Mouse (Mus musculus) spleen, adult 2 months (tissue): ENCODE results near the gene Tmc8. TPM values are rescaled to one million over a fixed set of nuclear protein-coding genes. Genes with fewer than 3 reads are reported as not detected.
"Not testable (repeated sequence)": the region's sequence is repeated elsewhere in the genome, so short reads cannot be mapped to it uniquely, and the experiment has no call there.

Experiments
- DNase-seq, 2 experiments: peaks; one replicate each; pipeline versions ENCODE4 v3.0.0 to v3.0.0-alpha.2; 2012 to 2021; ENCODE audit warnings: low spot score in 2 of 2, low read depth in 1 of 2
- H3K27ac ChIP-seq: fragments of 200-500 bp; 2 replicates; pipeline ENCODE4 v1.5.1; 2012; ENCODE audit warnings: low read length, inconsistent platforms; ENCODE audit not compliant: insufficient read depth
- H3K27me3 ChIP-seq: fragments of 200-500 bp; 2 replicates; pipeline ENCODE4 v1.6.1; 2012; ENCODE audit warnings: mild to moderate bottlenecking, moderate library complexity, low read length, inconsistent platforms; ENCODE audit not compliant: control insufficient read depth, insufficient read depth
- H3K36me3 ChIP-seq: fragments of 200-500 bp; 2 replicates; pipeline ENCODE4 v1.6.1; 2012; ENCODE audit warnings: mild to moderate bottlenecking, low read length, inconsistent platforms; ENCODE audit not compliant: control insufficient read depth, insufficient read depth
- H3K4me1 ChIP-seq: fragments of 200-500 bp; 2 replicates; pipeline ENCODE4 v1.6.1; 2011; ENCODE audit warnings: inconsistent platforms; ENCODE audit not compliant: control insufficient read depth, insufficient read depth, insufficient read length
- H3K4me3 ChIP-seq: fragments of 200-500 bp; 2 replicates; pipeline ENCODE4 v1.5.1; 2011; ENCODE audit warnings: mild to moderate bottlenecking, inconsistent platforms; ENCODE audit not compliant: insufficient read depth, insufficient read length; ENCODE audit errors: extremely low read depth
- CTCF ChIP-seq: fragments of 200-500 bp; IDR thresholded peaks from 2 replicates; pipeline ENCODE4 v1.5.1; 2011; ENCODE audit warnings: mild to moderate bottlenecking, inconsistent platforms; ENCODE audit not compliant: insufficient read depth, insufficient read length, insufficient replicate concordance; ENCODE audit errors: extremely low read depth
- POLR2A ChIP-seq: fragments of 200-500 bp; IDR thresholded peaks from 2 replicates; pipeline ENCODE4 v1.6.1; 2011; ENCODE audit warnings: low read depth, low read length, inconsistent platforms
- WGBS: fragments of 180-500 bp; shearing (Covaris S2); methylation state at CpG from one replicate; pipeline ENCODE4 v1.1.7; 2018; 5-methylcytosine and 5-hydroxymethylcytosine counted together
- polyA plus RNA-seq: library from polyadenylated mRNA; depleted of rRNA; stranded (reverse); fragments of >200 nt; gene quantifications from 2 replicates; pipeline ENCODE4 v1.2.3, GENCODE M21; 2012

Tmc8 gene
- polyA plus RNA-seq, 1 experiment: 90.1 TPM

- no peaks in the 10 kb centered on the region for H3K27me3 ChIP-seq
- WGBS: 71% methylated on average over 10 of the region's 10 CpGs
- no peak overlapping the region; the same call in 1 of the 2 replicates for H3K4me3 ChIP-seq
- H3K4me1 ChIP-seq: peaks cover 5% of the 10 kb centered on the region; the same call in 1 of the 2 replicates
- peak overlapping the region; percentile 99 for H3K27ac ChIP-seq
- DNase-seq: peak in 1 of 2 experiments; percentile 49
- H3K36me3 ChIP-seq: peaks cover 6% of the 10 kb centered on the region
- TF ChIP-seq POLR2A (no peak), CTCF (no peak)
These were observed 1.9 kb downstream of the Tmc8 start for GRCm38 (mm10) chr11:117783683-117784309.

- 20% methylated on average over 10 of the region's 10 CpGs for WGBS
- DNase-seq: peak in 1 of 2 experiments; percentile 80
- H3K27me3 ChIP-seq: no peaks in the 10 kb centered on the region
- no peak overlapping the region for H3K27ac ChIP-seq
- peaks cover 6% of the 10 kb centered on the region for H3K36me3 ChIP-seq
- TF ChIP-seq CTCF (peak; percentile 80; the same call in 1 of the 2 replicates), POLR2A (no peak)
- H3K4me3 ChIP-seq: no peak overlapping the region
- no peaks in the 10 kb centered on the region; the same call in 1 of the 2 replicates for H3K4me1 ChIP-seq
These were observed 4.4 kb downstream of the Tmc8 start for GRCm38 (mm10) chr11:117786294-117786693.

GRCm38 (mm10) chr11:117788481-117788880 is 6.6 kb downstream of the Tmc8 start:
- H3K27ac ChIP-seq, DNase-seq, H3K4me1 ChIP-seq, H3K36me3 ChIP-seq, H3K4me3 ChIP-seq, H3K27me3 ChIP-seq: not testable (repeated sequence)
- 85% methylated on average over 7 of the region's 7 CpGs for WGBS

- no peak for TF ChIP-seq POLR2A
- peak; percentile 86; the same call in 1 of the 2 replicates for TF ChIP-seq CTCF
- Histone ChIP-seq H3K4me3 (no peak overlapping the region), H3K36me3 (no peaks in the 10 kb centered on the region), H3K4me1 (peaks cover 13% of the 10 kb centered on the region; the same call in 1 of the 2 replicates), H3K27me3 (no peaks in the 10 kb centered on the region), H3K27ac (no peak overlapping the region)
- peak in 1 of 2 experiments; percentile 72 for DNase-seq
- WGBS: 21% methylated on average over 14 of the region's 14 CpGs
These were observed 8.4 kb downstream of the Tmc8 start for GRCm38 (mm10) chr11:117790286-117790685.

- H3K27ac ChIP-seq: 0 out of 2 replicates have a peak overlapping the region, but pooled peaks have one; percentile 23
- TF ChIP-seq CTCF (0 out of 2 replicates have a peak, but pooled peaks have one; percentile 9), POLR2A (no peak)
- no peak overlapping the region for H3K4me3 ChIP-seq
- H3K4me1 ChIP-seq: peaks cover 15% of the 10 kb centered on the region; the same call in 1 of the 2 replicates
- DNase-seq: peak in 1 of 2 experiments; percentile 54
- 70% methylated on average over 23 of the region's 23 CpGs for WGBS
- no peaks in the 10 kb centered on the region for H3K27me3 ChIP-seq
- no peaks in the 10 kb centered on the region for H3K36me3 ChIP-seq
These were observed 9.0 kb downstream of the Tmc8 start for GRCm38 (mm10) chr11:117790703-117791440.

- WGBS: 91% methylated on average over 9 of the region's 9 CpGs
- Histone ChIP-seq H3K27ac (peak overlapping the region; percentile 85; the same call in 1 of the 2 replicates), H3K4me1 (peaks cover 19% of the 10 kb centered on the region; the same call in 1 of the 2 replicates), H3K27me3 (no peaks in the 10 kb centered on the region), H3K36me3 (no peaks in the 10 kb centered on the region), H3K4me3 (no peak overlapping the region)
- DNase-seq: no peak
- no peak for TF ChIP-seq POLR2A
- no peak for TF ChIP-seq CTCF
These were observed 9.5 kb downstream of the Tmc8 start for GRCm38 (mm10) chr11:117791441-117791761.
